Mouse (Mus musculus) midbrain, postnatal 0 days (tissue): ENCODE measurements around the gene Olfr1186. TPM values are rescaled to one million over a fixed set of nuclear protein-coding genes. Genes with fewer than 3 reads are reported as not detected.
"Not testable (repeated sequence)": the region's sequence is repeated elsewhere in the genome, so short reads cannot be mapped to it uniquely, and the experiment has no call there.

Experiments used
- ATAC-seq: fragments of 200-750 bp; cut with Nextera tagmentation; 2 replicates; pipeline ENCODE4 v1.8.0; 2017; ENCODE audit warnings: moderate number of reproducible peaks, mild to moderate bottlenecking, moderate TSS enrichment, moderate library complexity; ENCODE audit not compliant: low FRiP score
- DNase-seq: peaks from one replicate; pipeline ENCODE4 v3.0.0-alpha.2; 2015; ENCODE audit warnings: low spot score
- H3K27ac ChIP-seq: fragments of 300-500 bp; sonication (generic); 2 replicates; pipeline ENCODE4 v1.5.1; 2014; ENCODE audit warnings: low read depth, mild to moderate bottlenecking, low read length, mixed read lengths
- H3K27me3 ChIP-seq: fragments of 300-500 bp; sonication (generic); 2 replicates; pipeline ENCODE4 v1.6.1; 2014; ENCODE audit warnings: low read length, control low read depth, mixed read lengths; ENCODE audit not compliant: insufficient read depth
- H3K36me3 ChIP-seq: fragments of 300-500 bp; sonication (generic); 2 replicates; pipeline ENCODE4 v1.6.1; 2014; ENCODE audit warnings: low read length, control low read depth, mixed read lengths; ENCODE audit not compliant: insufficient read depth
- H3K4me1 ChIP-seq: fragments of 300-500 bp; sonication (generic); 2 replicates; pipeline ENCODE4 v1.6.1; 2014; ENCODE audit warnings: mild to moderate bottlenecking, control low read depth, antibody characterized with exemption, low read length, mixed read lengths; ENCODE audit not compliant: insufficient read depth
- H3K4me2 ChIP-seq: fragments of 300-500 bp; sonication (generic); 2 replicates; pipeline ENCODE4 v1.6.1; 2014; ENCODE audit warnings: low read depth, mild to moderate bottlenecking, low read length, mixed read lengths; ENCODE audit not compliant: poor library complexity, severe bottlenecking
- H3K4me3 ChIP-seq: fragments of 300-500 bp; sonication (generic); 2 replicates; pipeline ENCODE4 v1.5.1; 2014; ENCODE audit warnings: low read depth, mild to moderate bottlenecking, low read length, moderate library complexity
- H3K9ac ChIP-seq: fragments of 300-500 bp; sonication (generic); replicated peaks from 2 replicates; pipeline ENCODE4 v1.6.1; 2014; ENCODE audit warnings: mild to moderate bottlenecking, low read length, moderate library complexity, mixed read lengths; ENCODE audit not compliant: poor library complexity, severe bottlenecking
- H3K9me3 ChIP-seq: fragments of 300-500 bp; sonication (generic); 2 replicates; pipeline ENCODE4 v1.6.1; 2016; ENCODE audit warnings: low read length, control low read depth
- CTCF ChIP-seq: IDR thresholded peaks from 2 replicates; pipeline ENCODE4 v1.5.1; 2016; ENCODE audit warnings: antibody characterized with exemption, mild to moderate bottlenecking
- WGBS: fragments of 180-500 bp; shearing (Covaris S2); extraction: QIAGEN DNeasy Blood & Tissue Kit; methylation state at CpG from one replicate; pipeline ENCODE4 v1.1.7; 2014; 5-methylcytosine and 5-hydroxymethylcytosine counted together
- polyA plus RNA-seq: library from polyadenylated mRNA; unstranded; fragments of >200 nt; fragmentation: Nextera tagmentation; extraction: Ambion mirVana; gene quantifications from 2 replicates; pipeline ENCODE4 v1.2.1, GENCODE M21; 2015
- total RNA-seq: library from RNA; depleted of rRNA; stranded (reverse); fragments of >200 nt; gene quantifications from 2 replicates; pipeline ENCODE4 v1.2.3, GENCODE M21; 2014; rRNA removed

Olfr1186 gene
- total RNA-seq (not detected in 2 replicates), polyA plus RNA-seq (not detected in 2 replicates)

DNA sequence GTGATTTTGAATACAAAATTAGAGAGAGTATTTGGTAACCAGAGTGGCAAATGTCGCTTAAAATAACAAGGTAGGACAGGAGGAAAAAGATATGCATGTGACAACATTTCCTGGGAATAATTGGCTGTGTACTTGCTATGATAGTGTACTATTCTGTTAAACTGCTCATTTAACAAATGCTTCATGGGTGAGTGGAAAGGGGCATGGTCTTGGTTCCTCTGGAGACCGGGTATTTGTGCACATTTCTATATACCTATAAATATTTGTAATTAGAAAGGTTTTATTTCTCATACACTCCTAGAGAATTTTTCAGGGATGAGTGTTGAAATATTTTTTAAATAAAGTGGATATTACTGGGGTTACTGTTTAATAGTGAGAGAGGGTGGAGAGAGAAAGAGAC is at the start of gene Olfr1186:
Olfr1186 (plus strand) TSS at position 301 of the 400 bp plus-strand sequence.
- Histone ChIP-seq H3K27ac (no peak within 1 kb of the TSS), H3K4me2 (no peak within 1 kb of the TSS), H3K4me1 (no peaks in the 10 kb centered on the region), H3K36me3 (no peaks in the 10 kb centered on the region), H3K9me3 (no peaks in the 10 kb centered on the region), H3K9ac (no peak within 1 kb of the TSS), H3K4me3 (no peak within 1 kb of the TSS), H3K27me3 (no peaks in the 10 kb centered on the region)
- 84% methylated on average over 2 of the region's 2 CpGs for WGBS
- DNase-seq (no peak), ATAC-seq (no peak)
- no peak for TF ChIP-seq CTCF

DNA sequence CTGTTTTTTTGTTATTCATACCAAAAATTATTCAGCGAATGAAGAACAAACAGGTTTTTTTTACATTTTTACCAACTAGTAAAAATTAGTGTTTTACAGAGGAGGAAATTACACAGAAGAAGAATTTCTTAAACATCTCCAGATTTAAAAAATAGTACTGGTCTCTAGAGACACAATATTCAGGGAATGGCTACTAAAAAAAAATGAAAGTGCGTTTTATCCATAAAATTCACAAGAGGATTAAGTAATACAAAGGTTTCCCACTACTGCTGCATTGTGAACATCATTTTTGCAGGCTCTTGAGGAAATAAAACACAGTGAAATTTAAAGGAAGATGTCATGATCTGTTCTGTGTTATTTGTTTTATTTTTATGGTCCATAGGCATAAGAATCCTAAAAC is 35.1 kb upstream of the Olfr1186 start, which contains the start of gene Olfr1184:
Olfr1184 (plus strand) TSS at position 301 of the 400 bp plus-strand sequence.
- 85% methylated on average over 2 of the region's 2 CpGs for WGBS

DNA sequence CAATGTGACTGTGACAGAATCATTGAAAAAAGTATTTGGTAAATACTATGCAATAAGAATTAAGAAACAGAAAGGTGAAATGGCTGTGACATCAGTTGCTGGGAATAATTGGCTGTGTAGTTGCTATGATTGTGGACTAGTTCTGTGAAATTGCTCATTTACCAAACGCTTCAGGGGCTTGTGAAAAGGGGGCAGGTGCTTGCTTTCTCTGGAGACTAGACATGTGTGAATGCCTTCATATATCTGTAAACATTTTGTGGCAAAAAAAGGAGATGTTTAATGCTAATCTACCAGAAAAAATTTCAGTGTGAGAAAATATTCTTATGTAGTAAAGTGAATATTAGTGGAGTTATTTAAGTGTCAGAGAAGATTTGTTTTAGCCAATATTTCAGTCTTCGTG is 25.3 kb upstream of the Olfr1186 start, which contains the start of gene Olfr1185-ps1:
Olfr1185-ps1 (plus strand) TSS at position 301 of the 400 bp plus-strand sequence.
- Histone ChIP-seq H3K27ac (no peak within 1 kb of the TSS), H3K9ac (no peak within 1 kb of the TSS), H3K27me3 (no peaks in the 10 kb centered on the region), H3K9me3 (no peaks in the 10 kb centered on the region), H3K4me3 (no peak within 1 kb of the TSS), H3K4me1 (no peaks in the 10 kb centered on the region), H3K4me2 (no peak within 1 kb of the TSS), H3K36me3 (no peaks in the 10 kb centered on the region)
- 66% methylated on average over 2 of the region's 2 CpGs for WGBS
- ATAC-seq (no peak), DNase-seq (no peak)
- TF ChIP-seq CTCF, result no peak

More for the DNA sequence above, 35.1 kb upstream of the Olfr1186 start, which contains the start of gene Olfr1184:
- Histone ChIP-seq H3K36me3 (no peaks in the 10 kb centered on the region), H3K4me1 (no peaks in the 10 kb centered on the region), H3K4me3 (no peak within 1 kb of the TSS), H3K27me3 (no peaks in the 10 kb centered on the region), H3K9ac (no peak within 1 kb of the TSS), H3K4me2 (no peak within 1 kb of the TSS), H3K27ac (no peak within 1 kb of the TSS), H3K9me3 (no peaks in the 10 kb centered on the region)
- no peak for TF ChIP-seq CTCF
- no peak for ATAC-seq
- DNase-seq, result no peak

DNA sequence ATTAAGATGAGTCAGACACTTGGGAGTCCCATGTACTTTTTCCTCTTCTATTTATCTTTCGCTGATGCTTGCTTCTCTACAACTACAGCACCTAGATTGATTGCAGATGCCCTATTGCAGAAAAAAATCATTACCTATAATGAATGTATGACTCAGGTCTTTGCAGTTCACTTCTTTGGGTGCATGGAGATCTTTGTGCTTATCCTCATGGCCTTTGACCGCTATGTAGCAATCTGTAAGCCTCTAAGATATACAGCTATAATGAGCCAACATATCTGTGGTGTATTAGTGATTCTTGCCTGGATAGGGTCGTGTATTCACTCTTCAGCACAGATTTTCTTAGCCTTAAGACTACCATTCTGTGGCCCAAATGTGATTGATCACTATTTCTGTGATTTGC is 7.4 kb downstream of the Olfr1186 start:
- DNase-seq, result no peak
- Histone ChIP-seq H3K4me1 (no peaks in the 10 kb centered on the region), H3K4me2 (no peak overlapping the region), H3K27me3 (no peaks in the 10 kb centered on the region), H3K9ac (no peak overlapping the region), H3K27ac (no peak overlapping the region), H3K9me3 (no peaks in the 10 kb centered on the region), H3K36me3 (no peaks in the 10 kb centered on the region), H3K4me3 (no peak overlapping the region)
- 77% methylated on average over 3 of the region's 3 CpGs for WGBS
- no peak for ATAC-seq
- TF ChIP-seq CTCF, result no peak

DNA sequence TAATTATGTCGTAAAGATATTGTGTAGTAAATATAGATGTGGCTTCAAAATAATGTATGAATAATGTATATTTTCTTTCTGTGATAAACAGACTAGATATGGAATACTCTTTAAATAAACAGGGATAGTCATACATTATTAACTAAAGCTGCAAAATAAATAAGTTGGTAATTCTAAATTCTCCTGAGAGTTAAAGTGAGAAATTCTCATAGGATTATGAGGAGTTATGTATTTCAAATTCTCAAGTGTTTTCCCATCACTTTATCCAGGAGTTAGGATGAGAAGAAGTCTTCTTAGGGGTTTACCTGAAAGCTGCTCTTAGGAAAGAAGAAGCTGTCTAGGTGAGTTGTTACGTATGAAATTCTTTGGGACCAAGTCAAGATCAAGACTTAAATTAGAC is 38.3 kb downstream of the Olfr1186 start, which contains the start of gene Olfr1188:
Olfr1188 (plus strand) TSS at position 301 of the 400 bp plus-strand sequence.
- WGBS, result 88% methylated on average over 2 of the region's 2 CpGs

DNA sequence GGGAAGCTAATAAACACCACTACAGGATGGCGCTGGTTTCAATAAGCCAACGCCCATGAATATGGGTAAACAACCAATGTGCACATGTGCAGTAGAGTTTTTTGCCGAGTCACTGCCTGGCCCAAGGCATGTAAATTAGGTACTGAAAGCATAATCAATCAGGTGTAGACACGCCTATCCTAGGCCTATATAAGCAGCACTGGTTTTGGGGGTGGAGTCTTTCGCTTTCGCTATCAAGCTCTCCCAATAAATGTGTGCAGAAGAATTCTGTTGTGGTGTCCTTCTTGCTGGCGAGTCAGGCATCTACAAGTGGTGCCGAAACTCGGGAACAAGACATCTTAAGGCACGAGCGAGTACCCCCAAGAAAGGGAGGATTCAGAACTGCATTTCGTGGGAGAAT is 54.3 kb downstream of the Olfr1186 start:
- 92% methylated on average over 12 of the region's 12 CpGs for WGBS
- ATAC-seq, H3K27ac ChIP-seq: not testable (repeated sequence)

More for the DNA sequence above, 38.3 kb downstream of the Olfr1186 start, which contains the start of gene Olfr1188:
- H3K9me3 ChIP-seq, result no peaks in the 10 kb centered on the region
- ATAC-seq, result no peak
- no peaks in the 10 kb centered on the region for H3K36me3 ChIP-seq
- H3K27me3 ChIP-seq, result no peaks in the 10 kb centered on the region
- no peaks in the 10 kb centered on the region for H3K4me1 ChIP-seq
- no peak for TF ChIP-seq CTCF
- no peak within 1 kb of the TSS for H3K27ac ChIP-seq
- no peak within 1 kb of the TSS for H3K9ac ChIP-seq
- DNase-seq, result no peak
- H3K4me3 ChIP-seq, result no peak within 1 kb of the TSS
- no peak within 1 kb of the TSS for H3K4me2 ChIP-seq

More for the DNA sequence above, 54.3 kb downstream of the Olfr1186 start:
- not testable (repeated sequence) for DNase-seq, H3K4me1 ChIP-seq, H3K9me3 ChIP-seq, H3K9ac ChIP-seq, H3K36me3 ChIP-seq, H3K4me2 ChIP-seq, H3K27me3 ChIP-seq, H3K4me3 ChIP-seq

Other genes starting within 250 kb of the Olfr1186 start
- gene Olfr1173, start 238.7 kb upstream of the Olfr1186 start, total RNA-seq, result not detected in 2 replicates
- not detected in 2 replicates for gene Olfr1173, start 238.7 kb upstream of the Olfr1186 start, polyA plus RNA-seq
- gene Olfr1174-ps, start 203.4 kb upstream of the Olfr1186 start, total RNA-seq, result not detected in 2 replicates
- gene Olfr1174-ps, start 203.4 kb upstream of the Olfr1186 start, polyA plus RNA-seq, result not detected in 2 replicates
- gene Olfr1175-ps, start 191.3 kb upstream of the Olfr1186 start, total RNA-seq, result not detected in 2 replicates
- gene Olfr1175-ps, start 191.3 kb upstream of the Olfr1186 start, polyA plus RNA-seq, result not detected in 2 replicates
- gene Olfr1176, start 181.8 kb upstream of the Olfr1186 start, total RNA-seq, result not detected in 2 replicates
- gene Olfr1176, start 181.8 kb upstream of the Olfr1186 start, polyA plus RNA-seq, result not detected in 2 replicates
- not detected in 2 replicates for gene Olfr1177-ps, start 172.1 kb upstream of the Olfr1186 start, total RNA-seq
- not detected in 2 replicates for gene Olfr1177-ps, start 172.1 kb upstream of the Olfr1186 start, polyA plus RNA-seq
- gene Olfr1178, start 131.5 kb upstream of the Olfr1186 start, total RNA-seq, result not detected in 2 replicates
- gene Olfr1178, start 131.5 kb upstream of the Olfr1186 start, polyA plus RNA-seq, result not detected in 2 replicates
- not detected in 2 replicates for gene Olfr1179, start 112.1 kb upstream of the Olfr1186 start, total RNA-seq
- not detected in 2 replicates for gene Olfr1179, start 112.1 kb upstream of the Olfr1186 start, polyA plus RNA-seq
- gene Olfr1180, start 99.4 kb upstream of the Olfr1186 start, total RNA-seq, result not detected in 2 replicates
- not detected in 2 replicates for gene Olfr1180, start 99.4 kb upstream of the Olfr1186 start, polyA plus RNA-seq
- gene Olfr1181, start 92.4 kb upstream of the Olfr1186 start, total RNA-seq, result not detected in 2 replicates
- gene Olfr1181, start 92.4 kb upstream of the Olfr1186 start, polyA plus RNA-seq, result not detected in 2 replicates
- gene Gm13757, start 69.4 kb upstream of the Olfr1186 start, total RNA-seq, result not detected in 2 replicates
- gene Gm13757, start 69.4 kb upstream of the Olfr1186 start, polyA plus RNA-seq, result not detected in 2 replicates
- not detected in 2 replicates for gene Olfr1183, start 63.7 kb upstream of the Olfr1186 start, total RNA-seq
- gene Olfr1183, start 63.7 kb upstream of the Olfr1186 start, polyA plus RNA-seq, result not detected in 2 replicates
- not detected in 2 replicates for gene Olfr1184, start 35.0 kb upstream of the Olfr1186 start, total RNA-seq
- not detected in 2 replicates for gene Olfr1184, start 35.0 kb upstream of the Olfr1186 start, polyA plus RNA-seq
- gene Olfr1185-ps1, start 25.2 kb upstream of the Olfr1186 start, total RNA-seq, result not detected in 2 replicates
- not detected in 2 replicates for gene Olfr1185-ps1, start 25.2 kb upstream of the Olfr1186 start, polyA plus RNA-seq
- gene Olfr1188, start 38.4 kb downstream of the Olfr1186 start, total RNA-seq, result not detected in 2 replicates
- not detected in 2 replicates for gene Olfr1188, start 38.4 kb downstream of the Olfr1186 start, polyA plus RNA-seq
- gene Olfr1189, start 67.9 kb downstream of the Olfr1186 start, total RNA-seq, result not detected in 2 replicates
- gene Olfr1189, start 67.9 kb downstream of the Olfr1186 start, polyA plus RNA-seq, result not detected in 2 replicates
- gene Olfr1191-ps1, start 122.0 kb downstream of the Olfr1186 start, total RNA-seq, result 0.28 TPM in 1 of 2 replicates, not detected in the other
- gene Olfr1191-ps1, start 122.0 kb downstream of the Olfr1186 start, polyA plus RNA-seq, result not detected in 2 replicates
- gene Olfr1192-ps1, start 130.0 kb downstream of the Olfr1186 start, total RNA-seq, result not detected in 2 replicates
- not detected in 2 replicates for gene Olfr1192-ps1, start 130.0 kb downstream of the Olfr1186 start, polyA plus RNA-seq
- gene Olfr1193, start 157.1 kb downstream of the Olfr1186 start, total RNA-seq, result not detected in 2 replicates
- gene Olfr1193, start 157.1 kb downstream of the Olfr1186 start, polyA plus RNA-seq, result not detected in 2 replicates
- not detected in 2 replicates for gene Olfr1195, start 170.6 kb downstream of the Olfr1186 start, total RNA-seq
- gene Olfr1195, start 170.6 kb downstream of the Olfr1186 start, polyA plus RNA-seq, result not detected in 2 replicates
- not detected in 2 replicates for gene Olfr1196, start 186.0 kb downstream of the Olfr1186 start, total RNA-seq
- not detected in 2 replicates for gene Olfr1196, start 186.0 kb downstream of the Olfr1186 start, polyA plus RNA-seq
- gene Olfr1197, start 213.8 kb downstream of the Olfr1186 start, total RNA-seq, result not detected in 2 replicates
- not detected in 2 replicates for gene Olfr1197, start 213.8 kb downstream of the Olfr1186 start, polyA plus RNA-seq
- not detected in 2 replicates for gene Olfr1198, start 232.8 kb downstream of the Olfr1186 start, total RNA-seq
- gene Olfr1198, start 232.8 kb downstream of the Olfr1186 start, polyA plus RNA-seq, result not detected in 2 replicates
- not detected in 2 replicates for gene Olfr1199, start 241.9 kb downstream of the Olfr1186 start, total RNA-seq
- not detected in 2 replicates for gene Olfr1199, start 241.9 kb downstream of the Olfr1186 start, polyA plus RNA-seq